Mouse (Mus musculus): Measurements from ENCODE around the gene Axin2.

The Axin2 gene

GRCm38 (mm10) chr11:108906590-108907254, 13.4 kb upstream of the Axin2 start:
- no peak for DNase-seq

- DNase-seq: no peak
These were observed 10.6 kb upstream of the Axin2 start for GRCm38 (mm10) chr11:108909396-108910195.

GRCm38 (mm10) chr11:108910328-108910886, 9.7 kb upstream of the Axin2 start:
- DNase-seq: no peak

- DNase-seq: peak; percentile 56
These were observed 9.2 kb upstream of the Axin2 start for GRCm38 (mm10) chr11:108910903-108911302.

- no peak for DNase-seq
These were observed 8.0 kb upstream of the Axin2 start for GRCm38 (mm10) chr11:108912174-108912573.

GRCm38 (mm10) chr11:108917422-108918324, 2.5 kb upstream of the Axin2 start:
- peak; percentile 69 for DNase-seq

GRCm38 (mm10) chr11:108920636-108921505, 722 bp downstream of the Axin2 start:
- peak; percentile 93 for DNase-seq

- DNase-seq: peak; percentile 70
These were observed 1.6 kb downstream of the Axin2 start for GRCm38 (mm10) chr11:108921506-108922455.

- no peak for DNase-seq
These were observed 2.5 kb downstream of the Axin2 start for GRCm38 (mm10) chr11:108922511-108923187.

GRCm38 (mm10) chr11:108923188-108923575, 3.0 kb downstream of the Axin2 start:
- no peak for DNase-seq

- no peak for DNase-seq
These were observed 3.6 kb downstream of the Axin2 start for GRCm38 (mm10) chr11:108923781-108924180.

- no peak for DNase-seq
These were observed 4.2 kb downstream of the Axin2 start for GRCm38 (mm10) chr11:108924346-108924745.

GRCm38 (mm10) chr11:108925202-108925601, 5.1 kb downstream of the Axin2 start:
- peak; percentile 96 for DNase-seq

GRCm38 (mm10) chr11:108925826-108926225, 5.7 kb downstream of the Axin2 start:
- no peak for DNase-seq

- no peak for DNase-seq
These were observed 6.4 kb downstream of the Axin2 start for GRCm38 (mm10) chr11:108926345-108927092.

- DNase-seq: no peak
These were observed 6.9 kb downstream of the Axin2 start for GRCm38 (mm10) chr11:108927093-108927444.

GRCm38 (mm10) chr11:108928096-108928495, 7.9 kb downstream of the Axin2 start:
- DNase-seq: no peak

GRCm38 (mm10) chr11:108928752-108929151, 8.6 kb downstream of the Axin2 start:
- peak; percentile 62 for DNase-seq

- no peak for DNase-seq
These were observed 9.0 kb downstream of the Axin2 start for GRCm38 (mm10) chr11:108929176-108929575.

All from lung, postnatal 10 days (tissue).